Mouse (Mus musculus) adrenal gland, postnatal 36 days (tissue): ENCODE measurements around the gene Oaz2. TPM values are rescaled to one million over a fixed set of nuclear protein-coding genes. Genes with fewer than 3 reads are reported as not detected.

ENCODE experiments used
- DNase-seq, 2 experiments: peaks; one replicate each; pipeline ENCODE4 v3.0.0; 2021; ENCODE audit warnings: mixed read lengths in 1 of 2
- long read RNA-seq, 2 experiments: library from polyadenylated mRNA; stranded (forward); transcript quantifications; one replicate each; pipeline ENCODE4 v2.0.0; 2021; ENCODE audit warnings: borderline sequencing depth in 2 of 2
- total RNA-seq, 2 experiments: library from RNA; stranded (reverse); gene quantifications; 2 replicates each; pipeline ENCODE4 v1.2.3; 2021

Gene Oaz2
- 100 to 1,000 TPM; 128 to 130 TPM for total RNA-seq
- long read RNA-seq, experiment 1, partial matches to known transcripts: 7 of 318 reads
- long read RNA-seq, experiment 1, other reads (novel, unspliced or antisense): 311 of 318 reads
- long read RNA-seq, experiment 2, partial matches to known transcripts: 4 of 101 reads
- long read RNA-seq, experiment 2, other reads (novel, unspliced or antisense): 97 of 101 reads

GRCm38 (mm10) chr9:65667701-65668100 lies at the start of gene Oaz2:
TSS of gene Oaz2 (plus strand) at chr9:65668001.
- no peak for DNase-seq

DNA sequence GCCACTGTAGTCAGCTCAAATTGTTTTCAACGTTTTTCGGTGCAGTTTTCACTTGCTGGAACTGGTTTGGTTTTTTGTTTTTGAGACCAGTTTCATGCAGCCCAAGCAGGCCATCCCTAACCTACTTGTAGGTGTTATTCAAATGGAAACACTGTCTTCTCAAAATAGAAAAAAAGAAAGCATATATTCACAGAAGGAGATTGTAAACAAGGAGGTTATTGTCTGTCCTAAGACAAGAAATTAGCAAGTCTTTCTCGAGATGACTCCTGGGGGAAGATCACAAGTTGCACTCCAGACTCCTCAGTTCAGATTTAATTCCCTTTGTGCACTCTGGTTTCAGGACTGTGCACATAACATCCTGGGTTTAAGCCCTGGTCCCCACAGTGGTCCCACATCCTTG lies 48.5 kb upstream of the Oaz2 start:
- no peak for DNase-seq

DNA sequence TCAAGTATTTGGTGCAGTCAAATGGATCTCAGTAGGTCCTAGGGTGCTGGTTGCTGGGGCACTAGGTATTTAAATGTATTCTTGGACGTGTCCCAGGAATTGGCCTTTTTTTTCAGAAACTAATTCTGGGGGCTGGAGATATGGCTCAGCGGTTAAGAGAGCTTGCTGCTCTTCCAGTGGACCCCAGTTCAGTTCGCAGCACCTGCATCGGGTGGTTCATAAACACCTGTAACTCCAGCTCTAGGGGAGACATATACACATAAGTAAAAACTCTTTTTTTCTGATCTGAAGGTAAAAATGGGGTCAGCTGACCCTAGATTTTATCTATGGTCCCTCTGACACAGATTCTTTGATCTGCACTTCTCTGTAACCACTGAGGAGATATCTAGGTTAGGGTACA lies 46.6 kb upstream of the Oaz2 start:
- no peak for DNase-seq

- DNase-seq: no peak
Measured at GRCm38 (mm10) chr9:65621666-65622065, 46.1 kb upstream of the Oaz2 start.

DNA sequence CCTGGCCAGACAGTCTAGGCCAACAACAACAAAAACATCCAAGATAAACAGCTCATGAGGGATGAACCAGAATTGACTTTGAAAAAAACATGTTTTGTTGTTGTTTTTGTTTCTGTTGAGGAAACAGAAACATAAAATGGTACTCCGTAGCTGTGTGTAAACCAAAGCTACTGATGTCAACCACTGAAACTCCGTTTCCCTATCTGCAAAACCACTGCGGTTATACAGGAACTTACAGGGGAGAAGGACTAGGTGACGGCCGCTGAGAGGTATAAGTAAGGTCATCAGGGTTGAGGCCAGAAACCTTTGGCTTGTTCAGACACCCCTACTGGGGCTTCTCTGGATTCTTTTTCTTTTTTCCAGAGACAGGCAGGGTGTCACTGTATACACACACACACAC lies 45.0 kb upstream of the Oaz2 start:
- no peak for DNase-seq

DNA sequence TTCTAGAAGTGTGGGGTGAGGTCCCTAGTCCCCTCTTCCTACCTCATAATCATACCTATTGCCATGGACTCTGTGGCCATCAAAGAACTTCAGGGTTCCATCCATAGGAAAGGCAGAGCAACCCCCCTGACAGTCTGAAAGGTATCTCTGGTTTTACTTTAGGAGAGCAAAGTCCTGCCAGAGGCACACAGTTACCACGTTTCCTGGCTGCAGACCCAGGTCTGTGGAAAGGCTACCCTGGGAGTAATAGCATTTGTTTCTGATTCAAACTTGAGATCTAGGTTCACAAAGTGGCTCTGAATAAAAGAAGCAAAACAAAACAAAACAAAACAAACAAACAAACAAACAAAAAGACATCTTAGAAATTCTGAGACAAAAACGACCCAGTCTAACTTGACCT lies 43.5 kb upstream of the Oaz2 start:
- no peak for DNase-seq

GRCm38 (mm10) chr9:65629025-65629766 lies 38.6 kb upstream of the Oaz2 start, which contains the start of gene Rbpms2:
TSS of gene Rbpms2 (plus strand) at chr9:65629648.
- peak; percentile 53 to 74 for DNase-seq

DNA sequence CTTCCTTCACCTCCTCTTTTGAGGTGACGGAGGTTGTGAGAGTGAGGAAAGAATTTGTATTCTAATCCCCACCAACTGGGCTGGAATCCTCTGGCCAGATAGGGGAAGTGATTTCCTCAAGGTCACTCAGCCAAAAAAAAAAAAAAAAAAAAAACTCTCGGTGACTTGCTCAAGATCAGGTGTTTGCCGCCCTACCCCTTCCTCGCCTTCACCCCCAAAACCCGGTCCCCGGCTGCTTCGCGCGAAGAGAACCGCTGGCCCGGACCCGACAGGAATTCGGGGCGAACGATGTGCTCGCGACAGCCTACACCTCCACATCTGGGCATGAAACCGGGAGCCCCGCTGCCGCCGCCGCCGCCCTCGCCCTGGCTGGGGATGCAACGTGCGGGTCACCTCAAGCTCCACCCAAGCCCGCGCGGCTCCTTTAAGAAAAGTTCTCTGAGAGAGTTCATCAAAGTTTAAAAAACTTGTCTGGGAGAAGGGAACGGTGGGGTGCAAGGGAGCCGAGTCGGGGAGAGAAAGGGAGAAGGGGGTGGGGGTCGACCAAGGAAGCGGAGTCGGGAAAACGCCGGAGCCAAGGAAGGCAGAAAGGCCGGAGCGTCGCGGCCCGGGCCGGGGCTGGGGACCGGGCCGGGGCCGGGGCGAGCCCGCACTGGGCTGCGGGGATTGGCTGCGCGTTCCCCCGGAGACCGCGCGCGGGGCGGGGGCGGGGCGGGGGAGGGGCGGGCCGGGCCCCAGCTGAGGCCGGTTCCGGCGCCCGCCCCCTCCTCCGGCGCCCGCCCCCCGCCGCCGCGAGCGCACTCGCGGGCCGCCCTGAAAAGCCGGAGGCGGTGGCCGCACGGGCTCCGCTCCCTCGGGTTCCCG lies 37.8 kb upstream of the Oaz2 start:
- DNase-seq: peak; percentile 79 to 89

DNA sequence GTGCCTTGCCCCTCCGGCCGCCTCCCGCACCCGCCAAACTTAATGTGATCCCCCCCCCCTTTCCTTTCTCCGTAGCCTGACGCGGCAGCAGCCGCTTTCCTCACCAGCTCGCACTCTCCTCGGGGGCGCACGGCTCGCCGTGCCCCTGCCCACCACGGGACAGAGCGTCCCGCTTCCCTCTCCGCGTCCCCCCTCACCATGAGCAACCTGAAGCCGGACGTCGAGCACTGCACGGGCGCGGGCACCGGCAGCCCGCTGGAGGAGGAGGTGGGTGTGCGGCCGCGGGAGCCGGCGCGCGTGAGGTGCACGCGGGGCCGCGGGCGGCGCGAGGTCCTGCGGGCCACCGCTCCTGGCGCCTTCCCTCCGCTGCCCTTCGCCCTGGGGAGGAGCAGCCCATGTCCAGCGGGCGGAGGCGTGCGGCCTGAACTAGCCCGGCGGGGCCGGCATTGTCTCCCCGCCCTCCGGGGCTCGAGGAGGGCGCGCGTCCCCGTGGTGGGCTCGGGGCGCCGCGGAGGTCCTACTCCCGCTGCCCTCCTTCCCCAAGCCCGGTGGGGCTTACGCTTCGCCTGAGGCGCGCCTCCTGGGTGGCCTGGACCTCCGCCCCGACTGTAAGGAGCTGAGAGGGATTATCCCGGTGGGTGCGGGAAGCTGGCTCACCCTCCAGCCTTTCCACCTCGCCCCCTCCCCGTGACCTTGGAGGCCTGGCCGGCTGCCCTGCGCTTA lies 37.0 kb upstream of the Oaz2 start:
- peak; percentile 66 to 73 for DNase-seq

GRCm38 (mm10) chr9:65631354-65632021 lies 36.3 kb upstream of the Oaz2 start:
- no peak for DNase-seq

GRCm38 (mm10) chr9:65635766-65636165 lies 32.0 kb upstream of the Oaz2 start:
- no peak for DNase-seq

DNA sequence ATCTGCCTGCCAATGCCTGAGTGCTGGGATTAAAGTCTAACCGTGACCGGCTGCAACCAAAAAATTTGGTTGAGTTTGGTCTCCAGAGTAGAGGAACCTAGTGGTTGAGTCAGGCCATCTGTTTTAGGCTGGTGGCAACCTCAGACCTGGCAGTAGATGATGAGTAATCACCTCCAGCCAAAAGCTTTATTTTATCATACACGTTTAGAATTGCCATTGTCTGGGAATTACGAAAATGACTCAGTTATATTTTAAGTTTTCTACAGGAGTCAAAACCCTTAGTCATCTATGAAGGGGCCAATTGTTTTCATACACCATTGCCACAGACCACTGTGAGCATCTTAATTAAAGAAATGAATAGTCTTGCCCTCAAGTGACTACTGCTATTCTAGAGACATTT lies 30.9 kb upstream of the Oaz2 start:
- DNase-seq: no peak

GRCm38 (mm10) chr9:65639065-65639464 lies 28.7 kb upstream of the Oaz2 start:
- DNase-seq: no peak

GRCm38 (mm10) chr9:65640838-65641410 lies 26.9 kb upstream of the Oaz2 start:
- DNase-seq: no peak

GRCm38 (mm10) chr9:65641446-65642052 lies 26.3 kb upstream of the Oaz2 start:
- DNase-seq: no peak

DNA sequence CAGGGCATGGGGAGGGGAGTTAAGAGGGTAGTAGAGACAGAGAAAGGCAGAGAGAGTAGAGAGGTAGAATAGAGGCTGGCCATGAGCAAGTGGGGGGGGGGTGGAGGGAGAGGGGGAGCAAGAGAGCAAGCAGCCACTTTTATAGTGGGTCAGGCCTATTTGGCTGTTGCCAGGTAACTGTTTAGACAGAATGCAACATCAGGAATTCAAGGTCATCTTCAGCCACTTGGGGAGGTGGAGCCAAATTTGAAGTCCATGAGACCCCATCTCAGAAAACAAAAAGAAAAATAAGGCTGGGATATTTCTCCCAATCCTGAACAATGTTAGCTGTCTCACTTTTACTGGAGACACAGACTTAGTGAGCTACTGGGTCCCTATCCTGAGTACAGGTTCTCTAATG lies 25.3 kb upstream of the Oaz2 start:
- DNase-seq: no peak

- DNase-seq: peak; percentile 63 to 64
Measured at GRCm38 (mm10) chr9:65644960-65645359, 22.8 kb upstream of the Oaz2 start.

- no peak for DNase-seq
Measured at GRCm38 (mm10) chr9:65645984-65646383, 21.8 kb upstream of the Oaz2 start.

DNA sequence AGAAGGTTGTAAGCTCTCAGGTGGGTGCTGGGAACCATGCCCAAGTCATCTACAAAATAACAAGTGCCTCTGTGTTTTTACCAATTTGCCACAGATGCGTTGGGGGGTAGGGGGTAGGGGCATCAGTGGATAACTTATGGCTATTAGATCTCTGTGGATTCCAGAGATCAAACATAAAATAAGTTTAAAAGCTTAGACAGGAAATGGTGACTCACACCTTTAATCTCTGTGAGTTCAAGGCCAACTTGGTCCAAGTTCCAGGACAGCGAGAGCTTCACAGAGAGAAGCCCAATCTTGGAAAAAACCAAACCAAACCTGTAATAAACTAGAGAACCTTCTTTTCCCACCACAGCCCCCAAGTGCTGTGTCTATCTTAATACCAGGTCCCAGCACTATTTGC lies 21.0 kb upstream of the Oaz2 start:
- DNase-seq: peak in 1 of 2 experiments; percentile 37

- no peak for DNase-seq
Measured at GRCm38 (mm10) chr9:65648730-65649129, 19.1 kb upstream of the Oaz2 start.

DNA sequence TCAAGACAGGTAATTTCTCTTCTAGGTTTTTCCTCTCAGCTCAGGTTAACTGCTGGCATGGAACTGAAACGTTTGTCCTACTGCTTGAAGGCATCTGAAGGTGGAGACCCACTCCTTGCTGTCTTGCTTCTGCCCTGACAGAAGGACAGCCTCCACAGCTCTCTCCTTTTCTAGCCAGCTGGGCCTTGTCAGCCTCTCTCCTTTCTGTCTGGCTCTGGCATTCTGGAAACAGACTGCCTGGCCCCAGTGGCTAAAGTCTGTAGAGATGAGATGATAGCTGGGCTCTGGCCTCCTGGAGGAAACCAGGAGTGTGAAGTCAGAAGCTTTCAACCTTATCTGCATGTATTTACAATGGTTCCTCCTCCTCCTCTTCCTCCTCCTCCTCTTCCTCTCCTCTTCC lies 17.8 kb upstream of the Oaz2 start:
- no peak for DNase-seq
